Mouse (Mus musculus) ES-Bruce4 (cell line): Measurements from ENCODE around the gene Shq1.

Experiments
- CTCF ChIP-seq: IDR thresholded peaks from one replicate; pipeline ENCODE4 v1.8.1; 2011; ENCODE audit warnings: low read depth, low read length
- EP300 ChIP-seq: IDR thresholded peaks from 2 replicates; pipeline ENCODE4 v1.6.1; 2011; ENCODE audit warnings: low read depth, low read length; ENCODE audit not compliant: insufficient read depth

GRCm38 (mm10) chr6:100699986-100700385, 29.0 kb upstream of the Shq1 start:
- TF ChIP-seq CTCF = no peak
- no peak for TF ChIP-seq EP300
